Mouse (Mus musculus) spleen, adult 2 months (tissue): ENCODE results near the gene Fignl2. TPM values are rescaled to one million over a fixed set of nuclear protein-coding genes. Genes with fewer than 3 reads are reported as not detected.

ENCODE experiments used
- DNase-seq, 2 experiments: peaks; one replicate each; pipeline versions ENCODE4 v3.0.0 to v3.0.0-alpha.2; 2012 to 2021; ENCODE audit warnings: low spot score in 2 of 2, low read depth in 1 of 2
- H3K27ac ChIP-seq: fragments of 200-500 bp; 2 replicates; pipeline ENCODE4 v1.5.1; 2012; ENCODE audit warnings: low read length, inconsistent platforms; ENCODE audit not compliant: insufficient read depth
- H3K27me3 ChIP-seq: fragments of 200-500 bp; 2 replicates; pipeline ENCODE4 v1.6.1; 2012; ENCODE audit warnings: mild to moderate bottlenecking, moderate library complexity, low read length, inconsistent platforms; ENCODE audit not compliant: control insufficient read depth, insufficient read depth
- H3K36me3 ChIP-seq: fragments of 200-500 bp; 2 replicates; pipeline ENCODE4 v1.6.1; 2012; ENCODE audit warnings: mild to moderate bottlenecking, low read length, inconsistent platforms; ENCODE audit not compliant: control insufficient read depth, insufficient read depth
- H3K4me1 ChIP-seq: fragments of 200-500 bp; 2 replicates; pipeline ENCODE4 v1.6.1; 2011; ENCODE audit warnings: inconsistent platforms; ENCODE audit not compliant: control insufficient read depth, insufficient read depth, insufficient read length
- H3K4me3 ChIP-seq: fragments of 200-500 bp; 2 replicates; pipeline ENCODE4 v1.5.1; 2011; ENCODE audit warnings: mild to moderate bottlenecking, inconsistent platforms; ENCODE audit not compliant: insufficient read depth, insufficient read length; ENCODE audit errors: extremely low read depth
- CTCF ChIP-seq: fragments of 200-500 bp; IDR thresholded peaks from 2 replicates; pipeline ENCODE4 v1.5.1; 2011; ENCODE audit warnings: mild to moderate bottlenecking, inconsistent platforms; ENCODE audit not compliant: insufficient read depth, insufficient read length, insufficient replicate concordance; ENCODE audit errors: extremely low read depth
- POLR2A ChIP-seq: fragments of 200-500 bp; IDR thresholded peaks from 2 replicates; pipeline ENCODE4 v1.6.1; 2011; ENCODE audit warnings: low read depth, low read length, inconsistent platforms
- WGBS: fragments of 180-500 bp; shearing (Covaris S2); methylation state at CpG from one replicate; pipeline ENCODE4 v1.1.7; 2018; 5-methylcytosine and 5-hydroxymethylcytosine counted together
- polyA plus RNA-seq: library from polyadenylated mRNA; depleted of rRNA; stranded (reverse); fragments of >200 nt; gene quantifications from 2 replicates; pipeline ENCODE4 v1.2.3, GENCODE M21; 2012; rRNA removed

Gene Fignl2
- polyA plus RNA-seq = 2.2 and 2.6 TPM in 2 replicates

GRCm38 (mm10) chr15:101077813-101078730, at the start of gene Fignl2:
Gene Fignl2 (minus strand): TSS chr15:101078567.
- WGBS = 5% methylated on average over 62 of the region's 96 CpGs
- DNase-seq = no peak
- Histone ChIP-seq H3K27me3 (peaks cover 14% of the 10 kb centered on the region), H3K4me1 (peaks cover 2% of the 10 kb centered on the region; the same call in 1 of the 2 replicates), H3K4me3 (peak within 1 kb of the TSS; percentile 57; the same call in 1 of the 2 replicates), H3K27ac (no peak within 1 kb of the TSS; the same call in 1 of the 2 replicates), H3K36me3 (no peaks in the 10 kb centered on the region)
- TF ChIP-seq CTCF (no peak), POLR2A (no peak)

DNA sequence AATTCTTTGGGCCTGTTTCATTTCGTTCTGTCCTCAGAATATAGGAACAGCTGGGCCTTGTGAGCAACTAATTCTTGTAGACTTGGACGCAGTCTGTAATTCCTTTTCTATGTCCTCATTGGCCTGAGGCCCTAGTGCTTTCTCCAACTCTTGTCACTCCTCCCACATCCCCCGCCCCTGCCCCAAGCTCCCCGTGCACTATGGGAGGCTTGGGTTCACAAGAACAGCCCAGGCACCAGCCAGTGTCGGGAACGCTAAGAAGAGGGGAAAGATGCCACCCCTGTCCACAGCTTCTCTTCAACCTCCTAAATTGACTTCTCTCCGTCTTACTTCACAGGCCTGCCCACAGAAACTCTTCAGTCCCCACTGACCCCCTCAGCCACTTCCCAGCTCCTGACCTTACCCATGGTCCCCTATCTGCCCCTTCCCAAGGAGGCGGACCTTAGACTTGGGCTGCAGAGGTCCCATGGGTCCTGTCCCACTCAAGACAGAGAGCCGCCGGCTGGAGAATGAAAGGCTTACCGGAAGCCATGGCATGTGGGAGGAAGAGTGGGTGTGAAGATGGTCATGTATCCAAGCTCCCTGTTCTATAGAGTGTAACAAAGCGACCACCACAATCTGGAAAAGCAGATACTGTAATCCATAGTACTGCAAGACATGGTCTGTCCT, 48.6 kb upstream of the Fignl2 start:
- WGBS = 87% methylated on average over 12 of the region's 12 CpGs
- Histone ChIP-seq H3K4me3 (no peak overlapping the region), H3K27ac (no peak overlapping the region), H3K36me3 (no peaks in the 10 kb centered on the region), H3K27me3 (peaks cover 7% of the 10 kb centered on the region), H3K4me1 (no peaks in the 10 kb centered on the region; the same call in 1 of the 2 replicates)
- no peak for TF ChIP-seq CTCF
- TF ChIP-seq POLR2A = no peak
- no peak for DNase-seq

- Histone ChIP-seq H3K36me3 (no peaks in the 10 kb centered on the region), H3K27ac (no peak overlapping the region), H3K4me3 (no peak overlapping the region), H3K27me3 (peaks cover 7% of the 10 kb centered on the region), H3K4me1 (no peaks in the 10 kb centered on the region)
- DNase-seq = no peak
- no peak for TF ChIP-seq CTCF
- TF ChIP-seq POLR2A = no peak
- WGBS = 85% methylated on average over 6 of the region's 6 CpGs
Measured at GRCm38 (mm10) chr15:101125561-101125960, 47.2 kb upstream of the Fignl2 start.

DNA sequence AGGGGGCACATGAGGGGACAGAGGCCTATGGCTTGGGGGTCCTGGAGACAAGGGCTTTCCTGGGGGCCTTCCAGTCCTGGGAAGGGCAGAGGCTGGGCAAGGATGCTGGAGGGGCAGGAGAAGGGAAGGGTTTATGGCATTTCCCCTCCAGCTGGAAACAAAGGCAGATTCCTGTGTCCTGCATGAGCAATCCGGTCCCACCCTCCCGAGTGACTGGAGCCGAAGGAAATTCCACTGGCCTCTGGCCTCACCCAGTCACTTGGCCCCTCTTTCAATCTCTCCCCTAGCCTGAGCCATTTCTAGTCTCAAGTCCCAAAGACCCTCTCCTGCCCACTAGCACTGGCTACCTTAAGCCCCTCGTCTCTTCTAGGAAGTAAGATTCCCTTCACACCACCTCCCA, 44.8 kb upstream of the Fignl2 start:
- no peak for DNase-seq
- no peaks in the 10 kb centered on the region for H3K4me1 ChIP-seq
- no peak overlapping the region for H3K4me3 ChIP-seq
- H3K27me3 ChIP-seq = no peaks in the 10 kb centered on the region
- 81% methylated on average over 4 of the region's 4 CpGs for WGBS
- no peak overlapping the region for H3K27ac ChIP-seq
- H3K36me3 ChIP-seq = no peaks in the 10 kb centered on the region
- TF ChIP-seq CTCF = no peak
- no peak for TF ChIP-seq POLR2A

DNA sequence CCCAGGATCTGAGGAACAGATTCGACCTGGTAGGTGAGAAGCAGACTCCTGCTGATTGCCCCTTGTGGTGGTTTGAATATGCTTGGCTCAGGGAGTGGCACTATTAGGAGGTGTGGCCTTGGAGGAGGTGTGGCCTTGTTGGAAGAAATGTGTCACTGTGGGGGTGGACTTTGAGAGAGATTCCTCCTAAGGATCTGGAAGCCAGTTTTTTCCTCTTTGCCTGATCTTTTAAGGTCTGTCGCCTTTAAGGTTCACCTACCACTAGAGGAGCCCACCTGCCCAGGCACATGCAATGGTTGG, 43.9 kb upstream of the Fignl2 start:
- DNase-seq = no peak
- no peaks in the 10 kb centered on the region for H3K4me1 ChIP-seq
- WGBS = 52% methylated on average over 2 of the region's 2 CpGs
- TF ChIP-seq POLR2A (no peak), CTCF (no peak)
- no peak overlapping the region for H3K4me3 ChIP-seq
- H3K27me3 ChIP-seq = no peaks in the 10 kb centered on the region
- no peak overlapping the region for H3K27ac ChIP-seq
- H3K36me3 ChIP-seq = no peaks in the 10 kb centered on the region

DNA sequence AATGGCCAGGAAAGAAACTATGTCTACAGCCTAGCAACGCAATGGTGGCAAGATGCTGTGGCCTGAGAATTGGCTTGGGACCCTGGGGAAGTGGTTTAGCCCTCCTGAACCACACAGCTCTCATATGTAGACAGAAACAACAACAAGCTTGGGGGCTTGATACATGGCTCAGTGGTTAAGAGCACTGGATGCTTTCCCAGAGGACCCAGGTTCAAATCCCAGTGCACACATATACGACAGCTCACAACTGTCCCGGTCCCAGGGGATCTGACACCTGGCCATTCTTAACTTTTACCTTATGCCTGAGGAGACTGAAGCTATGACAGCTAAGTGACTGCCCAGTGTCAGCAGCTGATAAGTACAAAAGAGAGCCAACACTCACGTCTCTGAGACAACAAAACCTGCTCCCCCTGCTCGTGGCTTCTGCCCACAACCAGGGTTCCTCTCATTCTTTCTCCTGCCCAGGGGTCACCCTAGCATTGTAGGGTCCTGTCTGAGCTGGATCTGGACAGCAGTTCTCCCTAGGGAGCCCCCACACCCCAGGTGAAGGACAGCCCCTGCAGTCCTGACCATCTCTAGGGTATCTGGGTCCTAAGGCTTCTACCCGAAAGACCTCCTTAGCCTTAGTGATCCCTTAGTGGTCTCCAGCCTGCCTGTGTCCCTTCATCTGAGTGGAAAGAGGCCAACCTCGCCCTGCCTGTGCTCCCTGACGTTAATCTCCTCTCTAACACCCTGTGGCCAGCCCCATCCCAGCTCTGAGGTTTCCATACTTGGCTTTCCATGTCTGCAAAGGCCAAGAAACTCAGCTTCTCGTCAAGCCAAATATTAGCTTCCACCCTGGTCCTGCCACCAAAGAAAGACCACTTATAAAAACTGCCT, 43.3 kb upstream of the Fignl2 start:
- H3K36me3 ChIP-seq = no peaks in the 10 kb centered on the region
- TF ChIP-seq POLR2A = no peak
- no peak for DNase-seq
- no peaks in the 10 kb centered on the region for H3K27me3 ChIP-seq
- 68% methylated on average over 9 of the region's 9 CpGs for WGBS
- H3K4me3 ChIP-seq = no peak overlapping the region
- no peaks in the 10 kb centered on the region for H3K4me1 ChIP-seq
- H3K27ac ChIP-seq = no peak overlapping the region
